In the genomic region with DNA sequence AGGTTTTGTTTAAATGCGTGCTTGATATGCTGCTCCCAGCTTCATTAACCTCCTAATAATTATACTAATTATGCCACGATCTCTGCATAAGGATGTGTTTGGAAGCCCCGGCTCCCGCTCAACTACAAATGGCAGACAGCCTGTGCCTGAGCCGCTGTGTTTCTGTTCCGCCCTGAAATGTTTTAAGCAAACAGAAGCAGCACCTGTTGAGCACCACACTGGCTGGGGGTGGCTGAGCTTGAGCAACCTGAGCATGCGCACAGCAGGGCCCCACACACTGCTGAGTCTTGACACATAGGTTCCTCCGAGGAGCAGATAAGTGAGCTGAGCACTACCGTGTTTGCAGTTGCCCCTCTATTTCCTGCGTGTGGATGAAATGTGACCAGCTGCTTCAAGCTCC, we compare ENCODE assay signal across 10 mouse cellular contexts.
DNase-seq lines count a peak whose midpoint lies in the region; ATAC-seq and TF ChIP-seq lines count a peak whose summit lies in the region.
"Had no signal": no experiment of that assay in that cellular context is flagged by ENCODE, and none has a peak within 500 bp of the region (broad histone marks: within the 10 kb centered on the region; RNA-seq: fewer than 3 reads in every experiment).

No protein-coding gene starts in this region.

- H3K27me3 ChIP-seq in heart, embryonic 10.5 days (ENCODE audit: insufficient read depth, poor library complexity, severe bottlenecking) = no peaks in the 10 kb centered on the region; the same call in 1 of the 2 replicates
- H3K27me3 ChIP-seq in heart, embryonic 12.5 days (replicated peaks) = no peaks in the 10 kb centered on the region
- no peaks in the 10 kb centered on the region for H3K27me3 ChIP-seq in forebrain, postnatal 0 days (ENCODE audit: insufficient read depth, low read length)
- H3K27me3 ChIP-seq in liver, embryonic 13.5 days = no peaks in the 10 kb centered on the region
- H3K27me3 ChIP-seq in kidney, embryonic 15.5 days = no peaks in the 10 kb centered on the region
- H3K27me3 ChIP-seq: limb, embryonic 15.5 days had no signal

- 0 out of 2 replicates have a peak overlapping the region, but pooled peaks have one; percentile 16 for H3K4me3 ChIP-seq in heart, embryonic 10.5 days
- no peak overlapping the region for H3K4me3 ChIP-seq in heart, embryonic 12.5 days
- H3K4me3 ChIP-seq in forebrain, postnatal 0 days (ENCODE audit: low read depth, low read length) = peak overlapping the region; percentile 11; the same call in 1 of the 2 replicates
- H3K4me3 ChIP-seq in liver, embryonic 13.5 days (replicated peaks) = no peak overlapping the region
- H3K4me3 ChIP-seq in kidney, embryonic 15.5 days (replicated peaks) = no peak overlapping the region
- H3K4me3 ChIP-seq: limb, embryonic 15.5 days had no signal

- no peak for ATAC-seq in heart, embryonic 12.5 days (ENCODE audit: insufficient number of reproducible peaks, low FRiP score)
- ATAC-seq in forebrain, postnatal 0 days = peak; percentile 85
- ATAC-seq in liver, embryonic 13.5 days (ENCODE audit: low read depth) = no peak
- ATAC-seq in kidney, embryonic 15.5 days (replicated peaks; ENCODE audit: low FRiP score) = no peak
- ATAC-seq: inflammation-experienced regulatory T-cells, adult 6 months had no signal

- H3K4me2 ChIP-seq in heart, embryonic 12.5 days = no peak overlapping the region
- peak overlapping the region; percentile 41 for H3K4me2 ChIP-seq in forebrain, postnatal 0 days (ENCODE audit: low read depth)
- peak overlapping the region; percentile 12; the same call in 1 of the 2 replicates for H3K4me2 ChIP-seq in liver, embryonic 13.5 days
- H3K4me2 ChIP-seq in kidney, embryonic 15.5 days = no peak overlapping the region
- H3K4me2 ChIP-seq: limb, embryonic 15.5 days had no signal

- H3K36me3 ChIP-seq in heart, embryonic 10.5 days = no peaks in the 10 kb centered on the region
- H3K36me3 ChIP-seq in heart, embryonic 12.5 days = no peaks in the 10 kb centered on the region
- H3K36me3 ChIP-seq in forebrain, postnatal 0 days (ENCODE audit: insufficient read depth) = no peaks in the 10 kb centered on the region
- H3K36me3 ChIP-seq in liver, embryonic 13.5 days = no peaks in the 10 kb centered on the region
- H3K36me3 ChIP-seq in kidney, embryonic 15.5 days = no peaks in the 10 kb centered on the region
- H3K36me3 ChIP-seq: limb, embryonic 15.5 days had no signal

- H3K9ac ChIP-seq in heart, embryonic 12.5 days = no peak overlapping the region
- H3K9ac ChIP-seq in forebrain, postnatal 0 days = no peak overlapping the region
- H3K9ac ChIP-seq in liver, embryonic 13.5 days = no peak overlapping the region
- no peak overlapping the region for H3K9ac ChIP-seq in kidney, embryonic 15.5 days
- H3K9ac ChIP-seq: limb, embryonic 15.5 days had no signal

- TF ChIP-seq CTCF in forebrain, postnatal 0 days (IDR thresholded peaks at IDR 0.05; ENCODE audit: low read depth) = no peak

- H3K4me1 ChIP-seq in heart, embryonic 10.5 days = no peaks in the 10 kb centered on the region
- H3K4me1 ChIP-seq in heart, embryonic 12.5 days (replicated peaks) = no peaks in the 10 kb centered on the region
- H3K4me1 ChIP-seq in forebrain, postnatal 0 days (ENCODE audit: insufficient read depth) = peaks cover 7% of the 10 kb centered on the region
- no peaks in the 10 kb centered on the region for H3K4me1 ChIP-seq in liver, embryonic 13.5 days (replicated peaks)
- H3K4me1 ChIP-seq in kidney, embryonic 15.5 days = no peaks in the 10 kb centered on the region
- H3K4me1 ChIP-seq: limb, embryonic 15.5 days had no signal

- no peak for DNase-seq in heart, embryonic 10.5 days (ENCODE audit: low spot score)
- peak; percentile 37 for DNase-seq in ES-CJ7 (ENCODE audit: low read depth, low spot score)
- DNase-seq in forebrain, postnatal 0 days = peak; percentile 69
- no peak for DNase-seq in liver, embryonic 13.5 days
- DNase-seq in cerebellum, postnatal 14 days = no peak
- no peak for DNase-seq in c-Kit-positive CD71-positive TER-119-positive erythroid progenitor cells, embryonic 14.5 days (ENCODE audit: low spot score)

- H3K27ac ChIP-seq in heart, embryonic 10.5 days = no peak overlapping the region
- H3K27ac ChIP-seq in heart, embryonic 12.5 days (ENCODE audit: poor library complexity, severe bottlenecking) = no peak overlapping the region
- H3K27ac ChIP-seq in forebrain, postnatal 0 days (ENCODE audit: low read depth, low read length) = no peak overlapping the region
- no peak overlapping the region for H3K27ac ChIP-seq in liver, embryonic 13.5 days
- H3K27ac ChIP-seq in kidney, embryonic 15.5 days = no peak overlapping the region
- H3K27ac ChIP-seq: limb, embryonic 15.5 days had no signal

- H3K9me3 ChIP-seq in heart, embryonic 10.5 days = no peaks in the 10 kb centered on the region
- H3K9me3 ChIP-seq in heart, embryonic 12.5 days (replicated peaks) = no peaks in the 10 kb centered on the region
- H3K9me3 ChIP-seq in forebrain, postnatal 0 days (ENCODE audit: low read length) = no peaks in the 10 kb centered on the region
- H3K9me3 ChIP-seq in liver, embryonic 13.5 days (replicated peaks) = no peaks in the 10 kb centered on the region
- H3K9me3 ChIP-seq in kidney, embryonic 15.5 days (replicated peaks) = no peaks in the 10 kb centered on the region
- H3K9me3 ChIP-seq: limb, embryonic 15.5 days had no signal

- 38% methylated on average over 10 of the region's 10 CpGs for WGBS in heart, embryonic 10.5 days
- WGBS in heart, embryonic 12.5 days = 38% methylated on average over 10 of the region's 10 CpGs
- WGBS in forebrain, postnatal 0 days = 19% methylated on average over 10 of the region's 10 CpGs
- 43% methylated on average over 10 of the region's 10 CpGs for WGBS in liver, embryonic 13.5 days (ENCODE audit: insufficient replicate concordance)
- 53% methylated on average over 10 of the region's 10 CpGs for WGBS in kidney, embryonic 15.5 days

Comparison
In these comparisons a context has a peak if more than half of its experiments do, and no peak if none do; other contexts are left out.
1. H3K4me3 ChIP-seq: peak in heart, embryonic 10.5 days (single experiment) and forebrain, postnatal 0 days (single experiment); none in heart, embryonic 12.5 days (single experiment), liver, embryonic 13.5 days (single experiment) and kidney, embryonic 15.5 days (single experiment).
2. DNase-seq: peak in ES-CJ7 (single experiment) and forebrain, postnatal 0 days (single experiment); none in heart, embryonic 10.5 days (single experiment), liver, embryonic 13.5 days (single experiment), cerebellum, postnatal 14 days (0 of 2) and c-Kit-positive CD71-positive TER-119-positive erythroid progenitor cells, embryonic 14.5 days (single experiment).
3. H3K4me2 ChIP-seq: peak in forebrain, postnatal 0 days (single experiment) and liver, embryonic 13.5 days (single experiment); none in heart, embryonic 12.5 days (single experiment) and kidney, embryonic 15.5 days (single experiment).